Mouse (Mus musculus): ENCODE results near the gene Elp6. TPM values are rescaled to one million over a fixed set of nuclear protein-coding genes. Genes with fewer than 3 reads are reported as not detected.

Gene Elp6
- polyA plus RNA-seq (2015; fragmentation: Nextera tagmentation; extraction: Ambion mirVana): 10.1 and 11.6 TPM in 2 replicates

- no peaks in the 10 kb centered on the region for H3K36me3 ChIP-seq (ENCODE audit: control insufficient read depth, insufficient read depth, low read length)
- H3K27ac ChIP-seq (replicated peaks): peak within 1 kb of the TSS; percentile 91
- H3K9me3 ChIP-seq (ENCODE audit: control insufficient read depth, low read length): no peaks in the 10 kb centered on the region
- peak within 1 kb of the TSS; percentile 66 for H3K4me2 ChIP-seq (replicated peaks; ENCODE audit: low read depth)
- DNase-seq (ENCODE audit: low spot score) (peak; percentile 91), ATAC-seq (ENCODE audit: low FRiP score, low TSS enrichment) (peak; percentile 99)
- no peaks in the 10 kb centered on the region for H3K27me3 ChIP-seq (ENCODE audit: control insufficient read depth, insufficient read depth, low read length)
- TF ChIP-seq EP300 (optimal IDR thresholded peaks at IDR 0.05) (no peak), CTCF (IDR thresholded peaks at IDR 0.05; ENCODE audit: low read depth) (peak; percentile 32)
- H3K4me3 ChIP-seq (ENCODE audit: low read depth, low read length): peak within 1 kb of the TSS; percentile 37
- peak within 1 kb of the TSS; percentile 62 for H3K9ac ChIP-seq (ENCODE audit: low read length)
- H3K4me1 ChIP-seq (replicated peaks; ENCODE audit: control insufficient read depth, insufficient read depth): no peaks in the 10 kb centered on the region
- WGBS: under 1% methylated on average over 46 of the region's 46 CpGs
Observed at GRCm38 (mm10) chr9:110304969-110305651, at the start of gene Elp6. Gene Elp6 (plus strand): TSS chr9:110305173.

GRCm38 (mm10) chr9:110255407-110256019 is 49.5 kb upstream of the Elp6 start:
- Histone ChIP-seq H3K4me2 (replicated peaks; ENCODE audit: low read depth) (no peak overlapping the region), H3K4me1 (replicated peaks; ENCODE audit: control insufficient read depth, insufficient read depth) (no peaks in the 10 kb centered on the region), H3K36me3 (ENCODE audit: control insufficient read depth, insufficient read depth, low read length) (no peaks in the 10 kb centered on the region), H3K27ac (replicated peaks) (no peak overlapping the region), H3K4me3 (ENCODE audit: low read depth, low read length) (no peak overlapping the region), H3K27me3 (ENCODE audit: control insufficient read depth, insufficient read depth, low read length) (no peaks in the 10 kb centered on the region), H3K9ac (ENCODE audit: low read length) (no peak overlapping the region), H3K9me3 (ENCODE audit: control insufficient read depth, low read length) (no peaks in the 10 kb centered on the region)
- DNase-seq (ENCODE audit: low spot score): no peak
- 61% methylated on average over 15 of the region's 15 CpGs for WGBS
- ATAC-seq (ENCODE audit: low FRiP score, low TSS enrichment): no peak
- TF ChIP-seq CTCF (IDR thresholded peaks at IDR 0.05; ENCODE audit: low read depth) (no peak), EP300 (optimal IDR thresholded peaks at IDR 0.05) (no peak)

GRCm38 (mm10) chr9:110258646-110259045 is 46.3 kb upstream of the Elp6 start:
- H3K4me3 ChIP-seq (ENCODE audit: low read depth, low read length): no peak overlapping the region
- DNase-seq (ENCODE audit: low spot score): no peak
- WGBS: 67% methylated on average over 6 of the region's 6 CpGs
- no peaks in the 10 kb centered on the region for H3K27me3 ChIP-seq (ENCODE audit: control insufficient read depth, insufficient read depth, low read length)
- no peaks in the 10 kb centered on the region for H3K36me3 ChIP-seq (ENCODE audit: control insufficient read depth, insufficient read depth, low read length)
- H3K27ac ChIP-seq (replicated peaks): no peak overlapping the region
- H3K4me2 ChIP-seq (replicated peaks; ENCODE audit: low read depth): no peak overlapping the region
- ATAC-seq (ENCODE audit: low FRiP score, low TSS enrichment): no peak
- no peaks in the 10 kb centered on the region for H3K4me1 ChIP-seq (replicated peaks; ENCODE audit: control insufficient read depth, insufficient read depth)
- no peaks in the 10 kb centered on the region for H3K9me3 ChIP-seq (ENCODE audit: control insufficient read depth, low read length)
- H3K9ac ChIP-seq (ENCODE audit: low read length): no peak overlapping the region
- TF ChIP-seq CTCF (IDR thresholded peaks at IDR 0.05; ENCODE audit: low read depth): no peak
- TF ChIP-seq EP300 (optimal IDR thresholded peaks at IDR 0.05): no peak

DNA sequence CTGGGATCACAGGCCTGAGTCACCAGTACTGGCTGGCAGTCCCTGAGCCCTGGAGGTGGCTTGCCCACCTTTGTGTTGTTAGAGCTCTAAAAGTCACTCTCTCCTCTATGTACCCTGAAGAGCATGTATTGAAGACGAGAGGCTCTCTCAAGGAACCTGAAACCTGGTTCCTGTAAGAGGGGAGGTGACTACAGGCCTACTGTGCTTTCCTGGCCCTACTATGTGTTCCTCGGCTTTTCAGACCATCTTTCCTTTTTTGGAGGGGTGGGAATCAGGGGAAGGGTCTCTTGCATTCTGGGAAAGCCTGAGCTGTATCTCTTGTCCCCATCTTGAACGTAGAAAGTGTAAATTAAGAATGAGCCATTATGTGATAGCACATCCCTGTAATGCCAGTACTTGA is 45.9 kb upstream of the Elp6 start:
- Histone ChIP-seq H3K4me1 (replicated peaks; ENCODE audit: control insufficient read depth, insufficient read depth) (no peaks in the 10 kb centered on the region), H3K9ac (ENCODE audit: low read length) (no peak overlapping the region), H3K27ac (replicated peaks) (no peak overlapping the region), H3K4me2 (replicated peaks; ENCODE audit: low read depth) (no peak overlapping the region), H3K4me3 (ENCODE audit: low read depth, low read length) (no peak overlapping the region), H3K36me3 (ENCODE audit: control insufficient read depth, insufficient read depth, low read length) (no peaks in the 10 kb centered on the region), H3K9me3 (ENCODE audit: control insufficient read depth, low read length) (no peaks in the 10 kb centered on the region), H3K27me3 (ENCODE audit: control insufficient read depth, insufficient read depth, low read length) (no peaks in the 10 kb centered on the region)
- TF ChIP-seq EP300 (optimal IDR thresholded peaks at IDR 0.05): no peak
- TF ChIP-seq CTCF (IDR thresholded peaks at IDR 0.05; ENCODE audit: low read depth): no peak
- ATAC-seq (ENCODE audit: low FRiP score, low TSS enrichment): no peak
- 68% methylated on average over 3 of the region's 3 CpGs for WGBS
- no peak for DNase-seq (ENCODE audit: low spot score)

- WGBS: 77% methylated on average over 8 of the region's 8 CpGs
- Histone ChIP-seq H3K4me3 (ENCODE audit: low read depth, low read length) (no peak overlapping the region), H3K9ac (ENCODE audit: low read length) (no peak overlapping the region), H3K27ac (replicated peaks) (no peak overlapping the region), H3K27me3 (ENCODE audit: control insufficient read depth, insufficient read depth, low read length) (no peaks in the 10 kb centered on the region), H3K4me1 (replicated peaks; ENCODE audit: control insufficient read depth, insufficient read depth) (no peaks in the 10 kb centered on the region), H3K36me3 (ENCODE audit: control insufficient read depth, insufficient read depth, low read length) (no peaks in the 10 kb centered on the region), H3K4me2 (replicated peaks; ENCODE audit: low read depth) (no peak overlapping the region), H3K9me3 (ENCODE audit: control insufficient read depth, low read length) (no peaks in the 10 kb centered on the region)
- ATAC-seq (ENCODE audit: low FRiP score, low TSS enrichment) (no peak), DNase-seq (ENCODE audit: low spot score) (no peak)
- no peak for TF ChIP-seq CTCF (IDR thresholded peaks at IDR 0.05; ENCODE audit: low read depth)
- no peak for TF ChIP-seq EP300 (optimal IDR thresholded peaks at IDR 0.05)
Observed at GRCm38 (mm10) chr9:110263181-110263580, 41.8 kb upstream of the Elp6 start.

DNA sequence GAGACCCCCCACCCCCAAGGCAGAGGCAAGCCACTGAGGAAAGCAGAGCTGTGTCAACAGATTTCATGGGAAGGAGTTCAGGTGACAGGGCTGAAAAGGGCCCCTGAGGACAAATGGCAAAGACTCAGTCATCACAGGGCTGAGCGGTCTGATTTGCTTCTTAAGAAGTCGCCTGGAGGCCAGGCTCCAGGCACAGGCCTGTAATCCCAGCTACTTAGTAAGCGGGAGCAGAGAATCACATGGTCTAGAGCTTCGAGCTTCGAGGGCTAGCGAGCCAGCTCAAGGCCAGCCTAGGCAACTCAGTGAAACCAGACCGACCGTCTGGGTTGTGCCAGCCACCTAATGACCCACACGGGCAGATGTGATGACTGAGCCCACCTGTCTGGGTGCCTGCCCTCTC is 40.0 kb upstream of the Elp6 start:
- no peaks in the 10 kb centered on the region for H3K36me3 ChIP-seq (ENCODE audit: control insufficient read depth, insufficient read depth, low read length)
- H3K4me3 ChIP-seq (ENCODE audit: low read depth, low read length): no peak overlapping the region
- no peak for ATAC-seq (ENCODE audit: low FRiP score, low TSS enrichment)
- no peak overlapping the region for H3K4me2 ChIP-seq (replicated peaks; ENCODE audit: low read depth)
- no peaks in the 10 kb centered on the region for H3K9me3 ChIP-seq (ENCODE audit: control insufficient read depth, low read length)
- H3K27me3 ChIP-seq (ENCODE audit: control insufficient read depth, insufficient read depth, low read length): no peaks in the 10 kb centered on the region
- TF ChIP-seq EP300 (optimal IDR thresholded peaks at IDR 0.05) (no peak), CTCF (IDR thresholded peaks at IDR 0.05; ENCODE audit: low read depth) (no peak)
- H3K9ac ChIP-seq (ENCODE audit: low read length): no peak overlapping the region
- H3K4me1 ChIP-seq (replicated peaks; ENCODE audit: control insufficient read depth, insufficient read depth): no peaks in the 10 kb centered on the region
- DNase-seq (ENCODE audit: low spot score): no peak
- no peak overlapping the region for H3K27ac ChIP-seq (replicated peaks)
- 78% methylated on average over 9 of the region's 9 CpGs for WGBS

Measured in stomach, postnatal 0 days (tissue).